13 mouse cellular contexts compared by ENCODE assay signal in the genomic region with DNA sequence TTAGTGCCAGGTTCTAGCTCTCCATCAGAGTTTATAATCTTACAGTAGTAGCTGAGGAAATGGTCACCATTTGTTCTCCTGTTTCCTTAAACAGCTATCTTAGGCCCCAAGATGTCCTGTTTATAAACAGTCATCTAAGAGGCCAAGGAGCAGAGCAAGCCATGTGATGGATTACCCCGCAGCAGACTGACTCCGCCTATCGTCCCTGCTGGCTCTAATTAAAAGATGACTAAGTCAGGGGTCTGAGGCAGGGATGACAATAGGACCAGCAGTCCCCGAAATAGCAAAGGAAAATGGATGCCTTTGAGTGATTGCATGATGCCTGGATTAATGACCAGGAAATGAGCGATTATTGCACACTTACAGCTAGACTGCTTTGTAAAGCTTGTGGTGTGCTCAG.
DNase-seq lines count a peak whose midpoint lies in the region; ATAC-seq lines count a peak whose summit lies in the region.
"Had no signal": no experiment of that assay in that cellular context is flagged by ENCODE, and none has a peak within 500 bp of the region (broad histone marks: within the 10 kb centered on the region; RNA-seq: fewer than 3 reads in every experiment).

No protein-coding gene starts in this region.

- peak; percentile 60 for ATAC-seq in hindbrain, embryonic 11.5 days (ENCODE audit: low FRiP score)
- ATAC-seq in hindbrain, embryonic 16.5 days: no peak
- ATAC-seq: forebrain, embryonic 14.5 days had no signal

- H3K36me3 ChIP-seq in hindbrain, embryonic 11.5 days (ENCODE audit: control insufficient read depth, insufficient read depth, low read length): no peaks in the 10 kb centered on the region
- H3K36me3 ChIP-seq in hindbrain, embryonic 16.5 days (ENCODE audit: control insufficient read depth, insufficient read depth, low read length): no peaks in the 10 kb centered on the region
- no peaks in the 10 kb centered on the region for H3K36me3 ChIP-seq in embryonic facial prominence, embryonic 10.5 days (replicated peaks)
- H3K36me3 ChIP-seq: hindbrain, embryonic 13.5 days had no signal

- H3K4me2 ChIP-seq in hindbrain, embryonic 11.5 days (replicated peaks; ENCODE audit: low read depth, low read length): no peak overlapping the region
- H3K4me2 ChIP-seq in hindbrain, embryonic 16.5 days (ENCODE audit: low read length): no peak overlapping the region
- H3K4me2 ChIP-seq: hindbrain, embryonic 13.5 days had no signal

- DNase-seq in hindbrain, embryonic 11.5 days (ENCODE audit: low spot score): peak; percentile 25
- DNase-seq in embryonic facial prominence, embryonic 10.5 days (ENCODE audit: low spot score): peak; percentile 32
- DNase-seq in kidney, postnatal 10 days: peak; percentile 38
- DNase-seq in lung, postnatal 4 days: peak; percentile 48 to 75
- DNase-seq in cerebellum, postnatal 36 days: no peak
- DNase-seq in ovary, postnatal 36 days (ENCODE audit: low spot score): no peak
- DNase-seq in left cerebral cortex, postnatal 4 days: no peak
- DNase-seq: heart, adult 11 months had no signal

- H3K4me1 ChIP-seq in hindbrain, embryonic 11.5 days (replicated peaks; ENCODE audit: control insufficient read depth, insufficient read depth, low read length): no peaks in the 10 kb centered on the region
- no peaks in the 10 kb centered on the region for H3K4me1 ChIP-seq in hindbrain, embryonic 16.5 days (ENCODE audit: control insufficient read depth, insufficient read depth, low read depth, low read length)
- H3K4me1 ChIP-seq in embryonic facial prominence, embryonic 10.5 days: peaks cover 26% of the 10 kb centered on the region

- no peak overlapping the region for H3K9ac ChIP-seq in hindbrain, embryonic 11.5 days (ENCODE audit: low read depth, low read length)
- H3K9ac ChIP-seq in hindbrain, embryonic 16.5 days (ENCODE audit: low read depth, low read length): no peak overlapping the region
- H3K9ac ChIP-seq: hindbrain, embryonic 13.5 days had no signal

- WGBS in hindbrain, embryonic 11.5 days: 22% methylated on average over 5 of the region's 5 CpGs
- WGBS in hindbrain, embryonic 16.5 days: 23% methylated on average over 5 of the region's 5 CpGs
- 24% methylated on average over 5 of the region's 5 CpGs for WGBS in embryonic facial prominence, embryonic 10.5 days

- H3K27ac ChIP-seq in hindbrain, embryonic 11.5 days (ENCODE audit: low read depth, low read length): no peak overlapping the region
- H3K27ac ChIP-seq in hindbrain, embryonic 16.5 days (ENCODE audit: low read depth, low read length): no peak overlapping the region
- H3K27ac ChIP-seq in embryonic facial prominence, embryonic 10.5 days (replicated peaks): no peak overlapping the region
- H3K27ac ChIP-seq: hindbrain, embryonic 13.5 days; macrophage had no signal

- no peak overlapping the region for H3K4me3 ChIP-seq in hindbrain, embryonic 11.5 days (ENCODE audit: low read depth, low read length)
- no peak overlapping the region for H3K4me3 ChIP-seq in hindbrain, embryonic 16.5 days (ENCODE audit: low read length)
- H3K4me3 ChIP-seq in embryonic facial prominence, embryonic 10.5 days: no peak overlapping the region
- H3K4me3 ChIP-seq: hindbrain, embryonic 13.5 days; myocyte had no signal

- no peaks in the 10 kb centered on the region for H3K9me3 ChIP-seq in hindbrain, embryonic 11.5 days (ENCODE audit: control insufficient read depth, low read length)
- H3K9me3 ChIP-seq in hindbrain, embryonic 16.5 days (ENCODE audit: control insufficient read depth, low read length): no peaks in the 10 kb centered on the region
- H3K9me3 ChIP-seq in embryonic facial prominence, embryonic 10.5 days: no peaks in the 10 kb centered on the region
- H3K9me3 ChIP-seq: hindbrain, embryonic 13.5 days had no signal

- H3K27me3 ChIP-seq in hindbrain, embryonic 11.5 days (ENCODE audit: control insufficient read depth, insufficient read depth, low read length): no peaks in the 10 kb centered on the region
- no peaks in the 10 kb centered on the region for H3K27me3 ChIP-seq in hindbrain, embryonic 16.5 days (replicated peaks; ENCODE audit: control insufficient read depth, insufficient read depth, low read length)
- no peaks in the 10 kb centered on the region for H3K27me3 ChIP-seq in embryonic facial prominence, embryonic 10.5 days (replicated peaks; ENCODE audit: low read depth, poor library complexity, severe bottlenecking)
- H3K27me3 ChIP-seq: hindbrain, embryonic 13.5 days had no signal

- intact Hi-C loops in left cerebral cortex, postnatal 4 days (cut with DNase I): no loop called here

Comparison
In these comparisons a context has a peak if more than half of its experiments do, and no peak if none do; other contexts are left out.
1. DNase-seq: peak in hindbrain, embryonic 11.5 days (single experiment), embryonic facial prominence, embryonic 10.5 days (single experiment), kidney, postnatal 10 days (single experiment) and lung, postnatal 4 days (2 of 2); none in cerebellum, postnatal 36 days (0 of 2), ovary, postnatal 36 days (single experiment) and left cerebral cortex, postnatal 4 days (single experiment).